Mouse (Mus musculus): ENCODE measurements around the gene Defb19.

Gene Defb19

DNA sequence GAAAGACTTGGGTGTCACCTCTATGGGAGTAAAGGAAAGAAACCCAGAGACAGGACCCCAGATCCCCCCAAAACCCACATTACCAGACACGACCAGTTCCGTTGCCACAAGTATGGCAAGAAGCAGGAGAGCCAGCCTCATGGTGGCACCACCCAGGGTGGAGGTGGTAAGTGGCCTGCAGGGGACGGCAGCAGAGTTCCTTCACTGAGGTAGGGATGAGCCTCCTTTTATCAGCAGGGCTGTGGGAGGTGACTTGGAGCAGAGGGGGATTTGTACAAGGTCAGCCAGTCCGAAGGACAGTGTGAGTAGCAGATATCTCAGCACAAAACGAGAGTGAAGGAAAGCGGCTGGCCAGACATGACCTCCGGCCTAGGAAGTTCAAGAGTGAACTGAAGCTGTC lies at the start of gene Defb19:
TSS of gene Defb19 (minus strand) at position 206 of the 400 bp plus-strand sequence.
- DNase-seq (ENCODE audit: low read depth, low spot score) = no peak

- DNase-seq (ENCODE audit: low read depth, low spot score) = no peak
Measured at GRCm38 (mm10) chr2:152629904-152630303, 49.8 kb upstream of the Defb19 start.

DNA sequence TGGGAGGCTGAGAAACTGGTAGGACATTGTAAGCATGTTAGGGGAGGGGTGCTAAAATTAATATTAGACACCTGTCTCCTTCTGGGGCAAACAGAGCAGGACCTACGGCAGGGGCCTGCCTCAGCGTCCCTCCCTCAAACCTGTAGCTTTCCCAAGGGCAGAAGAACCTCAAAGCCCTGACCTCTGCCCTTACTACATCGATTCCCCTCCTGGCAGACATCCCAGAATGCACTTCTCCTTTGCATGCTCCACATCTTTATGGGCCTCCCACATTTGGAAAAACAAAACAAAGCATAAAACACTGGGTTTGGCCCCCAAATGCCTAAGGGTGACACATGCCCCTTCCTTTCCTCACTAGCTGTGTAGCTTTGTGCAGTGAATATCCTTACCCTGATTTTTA lies 49.1 kb upstream of the Defb19 start:
- no peak for DNase-seq (ENCODE audit: low read depth, low spot score)

GRCm38 (mm10) chr2:152628066-152628465 lies 48.0 kb upstream of the Defb19 start:
- DNase-seq (ENCODE audit: low read depth, low spot score) = no peak

GRCm38 (mm10) chr2:152626774-152627591 lies 46.9 kb upstream of the Defb19 start, which contains the start of gene Rem1:
Rem1 (plus strand) TSS chr2:152626951.
- no peak for DNase-seq (ENCODE audit: low read depth, low spot score)

DNA sequence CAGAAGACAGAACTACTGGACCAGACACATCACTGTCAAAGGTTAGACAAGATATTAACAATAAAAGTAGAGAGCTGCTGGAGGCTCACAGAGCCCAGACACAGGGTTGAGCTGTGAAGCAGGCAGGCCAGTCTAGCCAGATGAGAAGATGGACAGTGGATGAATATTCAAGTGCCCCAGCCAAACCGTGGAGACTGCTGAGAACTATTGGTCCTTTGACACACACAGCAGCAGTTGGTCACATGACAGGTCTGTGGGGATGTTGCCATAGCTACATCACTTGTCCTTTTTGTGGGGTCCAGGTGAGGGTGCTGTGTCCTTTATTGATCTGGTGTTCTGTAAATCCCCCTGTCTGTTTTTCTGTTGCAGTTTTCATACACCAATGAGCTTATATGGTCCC lies 45.1 kb upstream of the Defb19 start:
- no peak for DNase-seq (ENCODE audit: low read depth, low spot score)

DNA sequence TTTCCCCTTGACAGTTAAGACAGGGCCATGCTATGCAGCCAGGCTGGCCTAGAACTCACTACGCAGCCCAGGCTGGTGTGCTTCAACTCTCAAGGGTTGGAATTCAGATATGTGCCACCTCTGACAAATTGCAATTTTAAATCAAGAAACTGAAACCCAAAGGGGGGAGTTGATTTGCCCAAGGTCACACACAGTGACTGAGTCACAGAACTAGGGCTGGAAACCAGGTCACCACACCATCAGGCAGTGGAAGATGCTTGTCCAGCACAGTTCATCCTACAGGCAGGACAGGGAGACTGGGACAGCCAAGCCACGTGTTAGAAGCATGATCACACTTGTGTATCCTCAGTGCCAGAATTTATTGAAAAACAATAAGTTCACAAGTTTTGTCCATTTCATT lies 44.5 kb upstream of the Defb19 start:
- DNase-seq (ENCODE audit: low read depth, low spot score) = no peak

- no peak for DNase-seq (ENCODE audit: low read depth, low spot score)
Measured at GRCm38 (mm10) chr2:152622953-152623352, 42.8 kb upstream of the Defb19 start, which contains the start of gene Defb25. Defb25 (minus strand) TSS chr2:152623053.

DNA sequence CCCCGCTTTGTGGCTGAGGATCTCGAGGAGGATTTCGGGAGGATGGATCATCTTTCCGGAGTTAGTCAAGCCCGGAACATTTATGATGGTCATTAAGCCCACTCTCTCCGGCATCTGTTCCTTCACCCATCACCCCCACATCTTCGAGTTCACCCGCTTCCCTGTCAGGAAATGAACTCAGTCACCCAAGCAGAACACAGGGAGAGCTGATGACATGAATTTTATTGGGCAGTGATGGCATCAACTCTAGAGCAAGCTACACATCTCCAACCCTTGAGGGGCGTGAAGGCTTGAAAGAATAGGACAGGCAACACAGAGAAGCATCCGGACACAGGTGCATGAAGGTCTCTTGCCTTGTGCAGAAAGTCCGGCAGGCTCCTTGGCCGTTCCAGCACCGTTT lies 42.0 kb upstream of the Defb19 start:
- no peak for DNase-seq (ENCODE audit: low read depth, low spot score)

DNA sequence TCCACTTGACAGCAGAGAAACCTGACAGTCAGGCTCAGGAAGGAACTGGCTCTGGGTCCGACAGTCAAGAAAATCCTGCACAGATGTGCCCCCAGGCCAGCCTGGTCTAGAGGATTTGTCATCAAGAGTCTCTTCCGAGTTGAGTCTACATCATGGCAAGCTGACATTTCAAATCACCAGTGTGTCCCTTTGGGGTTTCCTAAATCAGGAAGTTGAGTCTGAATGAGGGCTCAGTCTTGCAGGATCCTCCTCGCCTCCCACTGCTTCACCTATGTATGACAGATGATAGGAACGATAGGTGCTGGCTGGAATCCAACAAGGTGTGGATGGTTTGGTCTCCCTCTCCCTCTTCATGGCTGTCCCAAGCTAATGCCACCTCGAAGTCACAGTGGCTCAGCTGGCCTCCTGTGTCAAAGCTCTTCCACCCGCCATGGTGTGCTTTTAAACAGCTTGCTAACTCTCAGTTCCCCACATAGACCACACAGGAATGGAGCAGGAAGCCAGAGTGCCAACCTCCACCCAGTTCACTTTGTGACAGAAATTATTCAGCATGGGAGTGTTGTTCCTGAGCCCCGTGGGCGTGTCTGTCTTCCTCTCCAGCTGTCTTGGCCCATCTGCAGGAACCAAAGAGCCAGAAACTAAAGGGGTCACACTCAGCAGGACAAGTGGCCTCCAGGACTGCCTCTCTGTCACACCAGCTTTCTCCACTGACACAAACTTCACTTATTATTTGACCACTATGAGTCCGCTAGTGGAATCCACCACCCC lies 40.4 kb upstream of the Defb19 start:
- DNase-seq (ENCODE audit: low read depth, low spot score) = no peak

- peak; percentile 76 for DNase-seq (ENCODE audit: low read depth, low spot score)
Measured at GRCm38 (mm10) chr2:152617374-152617773, 37.3 kb upstream of the Defb19 start.

- no peak for DNase-seq (ENCODE audit: low read depth, low spot score)
Measured at GRCm38 (mm10) chr2:152616470-152616869, 36.4 kb upstream of the Defb19 start.

DNA sequence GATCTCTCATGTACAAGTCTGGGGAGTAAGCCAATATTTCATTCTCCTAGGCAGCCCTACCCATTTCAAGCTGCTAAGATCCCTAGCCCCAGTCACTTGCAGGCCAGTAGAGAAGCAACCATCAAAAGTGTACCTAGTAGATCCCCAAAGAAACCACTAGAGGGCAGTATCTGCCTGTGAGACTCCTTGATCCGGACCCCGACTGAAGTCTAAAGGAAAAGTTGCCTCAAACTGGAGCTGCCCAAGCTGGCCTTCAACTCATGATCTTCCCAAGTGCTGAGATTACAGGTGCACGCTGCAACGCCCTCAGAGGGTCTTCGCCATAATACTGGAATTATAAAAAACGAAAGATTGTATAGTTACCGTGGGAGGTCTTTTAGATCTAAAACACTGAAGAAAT lies 35.5 kb upstream of the Defb19 start:
- peak; percentile 81 for DNase-seq (ENCODE audit: low read depth, low spot score)

DNA sequence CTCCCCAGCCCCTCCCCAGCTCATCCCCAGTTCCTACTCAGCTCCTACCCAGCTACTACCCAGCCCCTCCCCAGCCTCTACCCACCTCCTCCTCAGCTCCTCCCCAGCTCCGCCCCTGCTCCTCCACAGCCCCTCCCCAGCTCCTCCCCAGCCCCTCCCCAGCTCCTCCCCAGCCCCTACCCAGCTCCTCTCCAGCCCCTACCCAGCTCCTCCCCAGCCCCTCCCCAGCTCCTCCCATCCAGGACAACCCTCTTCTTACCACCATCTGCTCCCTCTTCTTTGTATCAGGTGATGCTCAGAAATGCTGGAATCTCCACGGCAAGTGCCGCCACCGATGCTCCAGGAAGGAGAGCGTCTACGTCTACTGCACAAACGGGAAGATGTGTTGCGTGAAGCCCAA lies 32.1 kb upstream of the Defb19 start:
- peak; percentile 72 for DNase-seq (ENCODE audit: low read depth, low spot score)

DNA sequence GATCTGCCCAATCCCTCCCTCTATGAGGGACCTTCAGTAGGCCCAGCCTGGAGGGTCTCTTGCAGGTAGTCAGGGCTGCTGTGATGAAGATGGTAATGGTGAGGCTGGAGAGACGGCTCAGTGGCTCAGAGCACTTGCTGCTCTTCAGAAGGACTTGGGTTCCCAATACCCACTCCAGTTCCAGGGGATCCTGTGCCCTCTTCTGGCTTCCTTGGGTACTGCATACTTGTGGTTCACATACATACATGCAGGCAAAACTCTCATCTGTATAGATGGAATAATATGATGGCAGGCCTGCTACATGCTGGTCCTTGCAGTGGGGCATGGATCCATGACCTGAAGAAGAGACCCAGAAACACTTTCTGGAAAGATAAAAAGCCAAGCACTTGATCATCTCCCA lies 28.6 kb upstream of the Defb19 start:
- peak; percentile 52 for DNase-seq (ENCODE audit: low read depth, low spot score)

GRCm38 (mm10) chr2:152607746-152608145 lies 27.6 kb upstream of the Defb19 start:
- no peak for DNase-seq (ENCODE audit: low read depth, low spot score)

- DNase-seq (ENCODE audit: low read depth, low spot score) = peak; percentile 80
Measured at GRCm38 (mm10) chr2:152604057-152604456, 23.9 kb upstream of the Defb19 start, which contains the start of gene Defb36. Defb36 (plus strand) TSS chr2:152604327.

DNA sequence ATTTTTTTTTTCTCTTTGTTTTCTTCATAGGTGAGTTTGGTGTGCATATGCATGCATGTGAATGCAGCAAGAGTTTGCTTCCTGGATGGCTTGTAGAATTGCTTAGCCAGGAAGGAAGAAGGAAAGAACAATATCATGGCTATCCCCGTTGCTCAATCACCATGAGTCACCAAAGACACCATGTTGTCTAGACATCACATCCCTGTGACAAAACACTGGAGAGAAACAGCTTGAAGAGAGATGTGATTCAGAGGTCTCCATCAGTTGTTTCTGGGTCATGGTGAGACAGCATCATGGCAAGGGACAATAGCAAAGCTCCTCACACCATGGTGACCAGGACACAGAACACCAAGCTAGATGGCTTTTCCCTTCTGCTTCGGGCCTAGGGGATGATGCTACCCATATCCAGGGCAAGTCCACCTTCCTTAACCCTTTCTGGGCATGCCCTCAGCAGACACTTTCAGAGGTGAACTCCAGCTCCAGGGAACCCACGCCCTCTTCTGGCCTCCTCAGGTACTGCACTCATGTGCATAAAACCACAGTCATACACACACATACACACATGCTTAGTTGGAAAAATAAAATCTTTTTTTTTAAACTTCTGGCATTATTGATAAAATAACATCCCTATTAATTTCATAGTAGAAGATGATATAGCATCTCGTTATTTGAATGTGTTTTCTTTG lies 21.3 kb upstream of the Defb19 start:
- DNase-seq (ENCODE audit: low read depth, low spot score) = peak; percentile 17

GRCm38 (mm10) chr2:152600076-152600475 lies 20.0 kb upstream of the Defb19 start:
- no peak for DNase-seq (ENCODE audit: low read depth, low spot score)

- DNase-seq (ENCODE audit: low read depth, low spot score) = no peak
Measured at GRCm38 (mm10) chr2:152599299-152599698, 19.2 kb upstream of the Defb19 start, which contains the start of gene Defb45. Defb45 (minus strand) TSS chr2:152599399.

DNA sequence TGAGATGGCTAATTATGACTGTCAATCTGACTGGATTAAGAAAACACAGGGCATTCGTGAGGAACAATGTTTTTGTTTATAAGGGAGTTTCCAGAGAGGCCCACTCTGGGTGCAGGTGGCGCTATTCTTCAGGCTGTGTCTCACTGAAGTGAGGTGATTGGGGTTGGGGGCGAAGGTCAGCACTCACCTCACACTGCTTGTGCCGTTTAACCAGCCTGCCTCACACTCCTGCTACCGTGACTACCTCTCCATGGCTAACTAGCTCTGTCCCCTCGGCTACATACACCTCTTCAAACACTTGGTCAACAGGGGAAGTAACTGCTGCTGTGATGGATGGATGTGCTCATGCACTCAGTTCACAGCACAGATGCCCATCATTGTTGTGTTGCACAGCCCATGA lies 8.9 kb upstream of the Defb19 start:
- DNase-seq (ENCODE audit: low read depth, low spot score) = no peak

DNA sequence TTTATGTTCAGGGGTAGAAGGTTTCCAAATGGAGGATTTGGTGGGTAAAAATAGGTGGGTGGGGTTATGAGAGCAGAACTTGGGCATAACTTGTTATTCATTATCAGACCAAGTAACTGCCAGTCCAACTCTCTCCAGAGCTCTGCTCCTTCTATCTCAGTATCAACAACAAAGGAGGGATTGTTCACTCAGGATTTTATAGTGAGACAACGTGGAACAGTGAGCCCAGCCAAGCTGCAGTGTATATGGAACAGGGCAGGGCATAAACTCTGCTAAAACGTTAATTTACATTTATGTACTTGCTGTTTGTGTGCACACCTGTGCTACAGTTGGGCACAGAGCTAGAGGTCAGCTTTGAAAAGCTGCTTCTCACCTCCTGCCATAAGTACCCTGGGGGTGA lies 8.3 kb upstream of the Defb19 start:
- no peak for DNase-seq (ENCODE audit: low read depth, low spot score)

All from ES-CJ7 (cell line).